8 mouse cellular contexts compared by ENCODE assay signal in the genomic region with DNA sequence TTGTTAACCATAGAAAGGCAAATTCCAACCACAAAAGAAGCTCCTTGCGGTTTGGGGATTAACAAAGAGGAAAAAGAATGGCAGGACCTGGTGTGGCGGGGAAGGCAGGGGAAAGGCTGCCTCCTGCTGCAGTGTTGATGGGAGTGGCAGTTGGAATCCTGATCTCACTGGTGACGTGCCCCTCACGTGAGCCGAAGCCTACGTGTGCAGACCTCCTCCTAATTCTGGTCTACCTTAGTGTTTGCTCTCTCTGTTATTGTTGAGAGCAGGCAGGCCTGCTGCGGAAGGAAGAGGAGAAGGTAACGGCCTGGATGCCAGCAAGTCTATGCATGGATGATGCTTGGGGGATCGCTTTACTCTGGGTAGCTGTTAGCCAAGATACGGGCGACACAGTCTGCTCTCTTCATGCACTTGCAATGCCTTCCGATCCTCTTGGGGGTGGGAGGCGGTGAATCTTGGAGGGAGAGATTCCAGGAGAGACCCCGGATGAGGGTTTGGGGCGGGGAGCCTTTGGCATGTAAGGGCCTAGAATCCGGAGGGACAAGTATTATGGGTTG. TPM values are rescaled to one million over a fixed set of nuclear protein-coding genes. Genes with fewer than 3 reads are reported as not detected.
DNase-seq lines count a peak whose midpoint lies in the region; ATAC-seq and TF ChIP-seq lines count a peak whose summit lies in the region.

A gene (plus strand): TSS at position 212 of the 557 bp plus-strand sequence.

- no peaks in the 10 kb centered on the region for H3K27me3 ChIP-seq in cerebellum, adult 2 months (ENCODE audit: control insufficient read depth, insufficient read depth, low read length)
- peaks cover 30% of the 10 kb centered on the region for H3K27me3 ChIP-seq in hindbrain, embryonic 10.5 days (ENCODE audit: insufficient read depth, poor library complexity, severe bottlenecking)
- no peaks in the 10 kb centered on the region for H3K27me3 ChIP-seq in lung, embryonic 15.5 days

- H3K9me3 ChIP-seq in hindbrain, embryonic 10.5 days: no peaks in the 10 kb centered on the region
- H3K9me3 ChIP-seq in lung, embryonic 15.5 days: no peaks in the 10 kb centered on the region

- H3K4me3 ChIP-seq in cerebellum, adult 2 months (replicated peaks; ENCODE audit: insufficient read depth, low read depth, low read length): peak within 1 kb of the TSS; percentile 90
- H3K4me3 ChIP-seq in hindbrain, embryonic 10.5 days: peak within 1 kb of the TSS; percentile 59
- H3K4me3 ChIP-seq in lung, embryonic 15.5 days: peak within 1 kb of the TSS; percentile 46

- H3K27ac ChIP-seq in cerebellum, adult 2 months (ENCODE audit: insufficient read depth, low read length): peak within 1 kb of the TSS; percentile 64
- peak within 1 kb of the TSS; percentile 91 for H3K27ac ChIP-seq in hindbrain, embryonic 10.5 days
- peak within 1 kb of the TSS; percentile 93 for H3K27ac ChIP-seq in lung, embryonic 15.5 days

- peak; percentile 92 for ATAC-seq in lung, embryonic 15.5 days (ENCODE audit: borderline replicate concordance, extremely low read depth, low FRiP score, low TSS enrichment)

- H3K9ac ChIP-seq in lung, embryonic 15.5 days: peak within 1 kb of the TSS; percentile 49

- no peaks in the 10 kb centered on the region for H3K4me1 ChIP-seq in cerebellum, adult 2 months (ENCODE audit: control insufficient read depth, insufficient read depth, low read length)
- H3K4me1 ChIP-seq in hindbrain, embryonic 10.5 days (replicated peaks): no peaks in the 10 kb centered on the region; the same call in 1 of the 2 replicates
- no peaks in the 10 kb centered on the region for H3K4me1 ChIP-seq in lung, embryonic 15.5 days

- 6% methylated on average over 16 of the region's 16 CpGs for WGBS in cerebellum, adult 2 months
- 17% methylated on average over 16 of the region's 16 CpGs for WGBS in hindbrain, embryonic 10.5 days
- WGBS in lung, embryonic 15.5 days: 11% methylated on average over 16 of the region's 16 CpGs

- peak within 1 kb of the TSS; percentile 54 for H3K4me2 ChIP-seq in lung, embryonic 15.5 days

- DNase-seq in Muller cell, postnatal 12 days (ENCODE audit: inconsistent ontology term): peak; percentile 65
- peak; percentile 76 to 83 for DNase-seq in cerebellum, adult 2 months
- DNase-seq in forelimb bud, embryonic 11.5 days (ENCODE audit: low read depth, low spot score): peak; percentile 66
- DNase-seq in hindbrain, embryonic 10.5 days (ENCODE audit: low spot score): peak; percentile 75
- DNase-seq in layer of hippocampus, adult 9-10 months (ENCODE audit: low spot score): peak; percentile 18
- peak; percentile 54 for DNase-seq in ovary, postnatal 36 days (ENCODE audit: low spot score)
- peak; percentile 15 to 42 for DNase-seq in urinary bladder, postnatal 36 days (ENCODE audit: low spot score in 2 of 2)

- peak; percentile 88 for TF ChIP-seq POLR2A in cerebellum, adult 2 months (IDR thresholded peaks at IDR 0.05; ENCODE audit: borderline replicate concordance, insufficient read depth, low read length)

- no peak; the same call in 1 of the 2 replicates for TF ChIP-seq CTCF in cerebellum, adult 2 months (IDR thresholded peaks at IDR 0.05; ENCODE audit: borderline replicate concordance, insufficient read depth, low read depth, low read length)

- peaks cover 17% of the 10 kb centered on the region for H3K36me3 ChIP-seq in hindbrain, embryonic 10.5 days
- H3K36me3 ChIP-seq in lung, embryonic 15.5 days: no peaks in the 10 kb centered on the region

RNA-seq across cellular contexts. Expression of the gene that starts here (rescaled TPM):
- 72.1 and 76.4 TPM in 2 replicates for polyA plus RNA-seq in cerebellum, adult 2 months (2012; rRNA removed)
- polyA plus RNA-seq in hindbrain, embryonic 10.5 days (2016; fragmentation: Nextera tagmentation; extraction: Ambion mirVana): 41.8 and 47.0 TPM in 2 replicates
- 49.0 and 52.6 TPM in 2 replicates for polyA plus RNA-seq in lung, embryonic 15.5 days (2015; fragmentation: Nextera tagmentation; extraction: Ambion mirVana)

Comparison
In these comparisons a context has a peak if more than half of its experiments do, and no peak if none do; other contexts are left out.
1. Peak in every context shown above with its lines: DNase-seq, ATAC-seq, H3K4me3 ChIP-seq and H3K27ac ChIP-seq.
2. DNase-seq: peak in every context shown above with its lines; median percentile 80 in cerebellum, adult 2 months; 75 in hindbrain, embryonic 10.5 days; 66 in forelimb bud, embryonic 11.5 days; 65 in Muller cell, postnatal 12 days; 54 in ovary, postnatal 36 days; 28 in urinary bladder, postnatal 36 days; 18 in layer of hippocampus, adult 9-10 months.